Mouse (Mus musculus): ENCODE data around the gene Jmjd7. TPM values are rescaled to one million over a fixed set of nuclear protein-coding genes. Genes with fewer than 3 reads are reported as not detected.

Gene Jmjd7
- total RNA-seq, 2 experiments from 2014 or later, result 9.3 to 11.9 TPM

DNA sequence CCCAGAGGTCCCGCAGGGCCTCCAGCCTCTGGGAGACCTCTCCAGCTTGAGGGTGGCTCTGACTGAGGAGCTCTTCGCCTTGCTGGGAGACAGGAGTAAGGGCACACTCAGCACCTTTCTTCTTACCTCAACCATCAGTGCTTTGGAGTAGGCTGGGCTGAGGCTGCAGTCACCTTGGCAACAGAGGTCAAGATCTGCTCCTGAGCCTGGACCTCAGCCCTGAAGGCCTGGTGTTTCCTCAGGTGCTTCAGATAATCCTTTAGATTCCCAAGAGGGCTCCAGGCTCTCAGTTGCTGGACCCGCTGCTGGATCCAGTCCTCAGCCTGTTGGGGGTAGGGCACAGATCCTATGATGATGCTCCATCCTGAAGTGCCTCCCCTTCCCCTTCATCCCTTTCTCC lies 32.2 kb downstream of the Jmjd7 start:
- DNase-seq, result no peak

DNA sequence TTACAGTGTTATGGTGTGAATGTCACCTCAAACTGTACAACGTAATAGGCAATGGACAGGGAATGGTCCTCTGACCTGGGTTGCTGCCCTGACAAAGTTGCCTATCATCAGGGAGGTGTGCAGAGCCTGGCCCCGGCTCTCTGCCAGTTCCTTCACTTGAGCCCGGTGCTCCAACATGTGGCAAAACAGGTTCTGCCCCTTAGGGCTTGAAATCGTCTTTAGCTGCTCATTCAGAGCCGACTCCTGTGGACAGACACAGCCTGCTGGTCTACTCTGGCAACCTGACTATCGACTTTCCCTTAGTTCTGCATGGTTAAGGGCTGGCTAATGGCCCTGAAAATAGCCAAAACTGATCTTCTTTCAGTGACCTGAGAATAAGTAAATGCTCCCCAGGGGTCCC lies 32.9 kb downstream of the Jmjd7 start:
- peak; percentile 53 for DNase-seq

DNA sequence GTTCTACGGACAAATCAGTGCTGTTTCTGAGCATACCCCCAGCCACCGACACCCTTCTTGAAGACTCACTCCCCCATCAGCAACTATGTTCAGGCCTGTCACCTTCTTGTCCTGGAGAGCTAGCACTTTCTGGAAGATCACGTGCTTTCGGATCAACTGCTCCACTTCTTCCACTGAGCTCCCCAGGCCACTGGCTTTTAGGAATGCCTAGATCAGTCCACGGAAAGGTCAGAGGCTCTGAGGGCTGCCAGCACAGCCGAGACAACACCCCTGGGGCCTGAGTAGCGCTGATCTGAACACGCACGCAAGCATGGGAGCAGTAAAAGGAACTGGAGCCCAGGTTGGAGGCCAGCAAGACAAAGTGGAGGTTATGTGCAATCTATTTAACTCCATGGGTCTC lies 33.4 kb downstream of the Jmjd7 start:
- peak; percentile 67 for DNase-seq

DNA sequence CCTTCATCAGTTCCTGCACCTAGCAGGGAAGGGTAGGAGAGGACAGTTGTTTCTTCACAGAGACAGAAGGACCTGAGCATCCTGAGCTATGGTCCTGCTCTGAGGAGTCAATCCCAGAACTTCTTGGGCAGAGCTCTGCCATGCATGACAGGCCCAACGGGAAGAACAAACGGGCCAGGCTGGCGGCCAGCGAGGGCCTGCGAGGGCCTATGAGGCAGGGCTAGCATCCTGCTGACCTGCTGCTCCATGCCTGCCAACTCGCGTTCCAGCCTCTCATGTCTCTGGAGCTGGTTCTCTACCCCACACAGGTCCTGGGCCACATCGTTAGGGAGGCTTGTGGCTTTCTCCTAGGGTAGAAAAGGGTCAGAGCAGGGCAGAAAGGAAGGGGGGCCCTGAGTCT lies 35.0 kb downstream of the Jmjd7 start:
- DNase-seq, result no peak

GRCm38 (mm10) chr2:120064639-120065038 lies 37.4 kb downstream of the Jmjd7 start:
- DNase-seq, result no peak

GRCm38 (mm10) chr2:120065243-120065642 lies 38.0 kb downstream of the Jmjd7 start:
- no peak for DNase-seq

DNA sequence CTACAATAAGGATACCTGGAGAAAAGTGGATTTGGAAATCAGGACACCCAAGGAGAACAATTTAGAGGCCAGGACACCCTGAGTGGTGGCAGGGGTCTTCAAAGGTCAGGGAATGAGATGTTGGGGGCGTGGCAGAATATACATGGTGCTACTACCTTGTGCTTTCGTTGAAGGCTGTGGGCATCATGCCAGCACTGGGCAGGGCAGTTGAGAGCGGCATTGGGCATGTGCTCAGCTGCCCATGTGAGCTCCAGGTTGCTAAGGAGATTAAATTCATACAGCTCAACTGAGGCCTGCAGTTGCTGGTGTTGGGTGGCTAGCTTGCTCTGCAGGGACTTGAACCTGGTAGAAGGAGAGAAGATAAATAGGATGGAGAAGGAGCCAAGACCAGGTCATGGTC lies 38.9 kb downstream of the Jmjd7 start:
- DNase-seq, result peak; percentile 51

DNA sequence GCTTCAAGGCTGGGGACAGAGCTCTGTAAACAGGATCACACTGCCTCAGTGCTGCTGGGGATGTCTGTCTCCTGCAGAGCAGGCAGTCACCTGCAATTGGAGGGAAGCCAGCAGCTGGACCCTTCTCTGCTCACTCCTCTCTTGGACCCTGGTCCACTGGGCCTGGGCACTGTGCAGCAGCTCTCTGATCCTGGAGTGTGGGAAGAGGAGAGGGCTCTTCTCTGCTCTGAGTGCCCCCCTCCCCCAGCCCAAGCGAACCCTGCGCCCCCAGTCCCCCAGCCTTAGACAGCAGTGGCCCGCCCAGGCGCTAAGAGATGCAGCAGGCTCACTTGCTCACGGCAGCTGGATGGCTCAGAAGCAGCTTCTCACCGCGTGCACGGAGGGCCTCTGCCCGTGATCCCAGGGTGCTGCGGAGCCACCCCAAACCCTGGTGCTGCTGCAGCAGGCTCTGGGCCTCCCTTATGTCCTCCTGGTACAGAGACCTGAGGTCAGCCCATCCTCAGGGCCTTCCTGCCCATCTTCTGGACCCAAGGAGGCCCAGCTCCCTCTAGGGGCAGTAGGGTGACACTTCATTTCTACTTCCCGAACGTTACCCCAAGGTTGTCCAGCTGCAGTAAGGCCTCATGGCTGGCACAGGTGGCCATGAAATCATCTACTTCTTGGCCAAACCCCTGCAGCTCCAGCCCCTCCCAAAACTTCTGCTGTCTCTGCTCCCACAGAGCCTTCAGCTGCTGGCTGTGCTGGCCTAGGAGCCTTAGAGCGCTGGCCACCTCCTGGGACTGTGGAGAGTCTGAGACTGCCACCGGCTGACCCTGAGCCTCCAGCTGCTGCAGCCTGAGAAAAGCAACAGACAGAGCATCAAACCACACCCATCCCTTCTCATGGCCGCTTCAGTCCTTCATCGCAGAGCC lies 41.5 kb downstream of the Jmjd7 start:
- DNase-seq, result peak; percentile 68

DNA sequence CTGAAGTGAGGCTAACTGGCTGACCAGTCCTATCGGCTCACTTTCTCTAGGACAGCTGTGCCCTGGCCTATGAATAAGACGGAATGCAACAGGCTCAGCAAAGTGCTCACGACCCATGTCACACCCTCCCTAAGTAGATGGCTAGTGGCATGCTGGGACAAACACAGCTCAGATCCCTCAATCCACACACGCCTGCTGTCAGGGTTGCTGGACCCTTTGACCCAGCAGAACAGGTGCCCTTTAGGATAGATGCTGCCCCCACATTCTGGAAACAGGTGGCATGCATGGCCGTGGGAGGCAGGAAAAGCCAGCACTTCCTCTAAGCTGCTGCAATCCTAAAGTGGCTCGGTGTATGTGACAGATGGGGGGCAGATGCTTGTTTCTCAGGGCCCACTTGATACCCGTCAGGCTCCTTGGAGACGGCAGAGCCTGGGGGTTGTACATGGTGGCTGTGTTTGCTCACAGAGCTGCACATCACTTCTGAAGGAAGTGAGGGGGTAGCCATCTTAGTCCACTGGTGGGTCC lies 42.2 kb downstream of the Jmjd7 start:
- DNase-seq, result no peak

DNA sequence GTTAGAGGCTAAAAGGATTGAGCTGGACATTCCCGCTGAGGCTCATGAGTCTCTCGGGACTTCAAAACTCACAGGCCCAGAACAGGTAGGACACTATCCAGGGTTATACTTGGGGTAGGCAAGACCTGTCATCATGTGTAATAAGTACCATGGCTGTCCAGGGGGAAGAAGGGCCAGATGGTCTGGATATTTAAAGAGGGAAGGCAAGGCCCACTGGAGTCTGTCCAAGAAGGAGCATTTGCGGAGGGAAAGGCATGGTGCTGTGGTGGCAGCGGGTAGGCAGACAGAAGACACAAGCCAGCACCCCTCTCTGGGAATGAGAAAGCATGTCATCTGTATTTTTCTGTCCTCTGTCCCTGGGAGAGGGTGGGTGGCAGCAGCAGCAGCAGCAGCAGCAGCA lies 46.8 kb downstream of the Jmjd7 start:
- no peak for DNase-seq

DNA sequence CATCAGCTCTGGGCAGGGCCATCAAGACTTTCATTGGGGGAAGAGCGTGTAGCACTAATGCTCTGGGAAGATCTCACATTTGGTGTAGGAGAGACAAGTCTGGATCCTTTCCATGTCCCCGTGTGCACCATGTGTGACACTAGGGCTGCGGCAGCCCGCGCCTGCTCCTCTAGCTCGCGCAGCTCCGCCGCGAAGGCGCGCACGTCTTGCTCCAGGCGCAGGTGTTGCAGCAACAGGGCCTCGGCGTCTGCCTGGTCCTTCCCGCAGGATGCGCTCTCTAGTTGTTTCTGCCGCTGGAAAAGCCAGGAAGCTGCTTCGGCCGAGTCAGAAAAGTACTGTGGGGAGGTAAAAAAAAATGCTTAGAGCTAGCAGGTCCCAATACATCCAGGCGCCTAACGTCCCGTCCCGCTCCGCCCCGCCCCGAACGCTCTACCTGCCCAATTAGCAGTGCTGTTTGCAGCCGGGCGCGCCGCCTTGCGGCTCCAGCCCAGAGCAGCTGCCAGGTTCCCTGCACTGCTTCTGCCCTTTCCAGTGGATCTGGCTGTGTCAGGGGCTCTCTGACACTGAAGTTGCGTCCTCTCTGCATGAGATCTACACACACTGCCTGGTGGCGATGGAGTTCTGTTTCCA lies 48.9 kb downstream of the Jmjd7 start:
- peak; percentile 74 for DNase-seq

Small RNA genes within 50 kb of the gene (microRNA-seq; reads per million reads assigned to microRNA genes)
- not detected for gene Mir7665

Other genes starting within 250 kb of the Jmjd7 start
- 10 to 100 TPM; 17.0 to 21.6 TPM for gene Rpap1, start 239.9 kb upstream of the Jmjd7 start, total RNA-seq (2021)
- gene Tyro3, start 229.8 kb upstream of the Jmjd7 start, total RNA-seq (2021), result 1 to 10 TPM; 6.0 to 8.8 TPM
- 10 to 100 TPM; 45.1 to 54.9 TPM for gene Mga, start 130.3 kb upstream of the Jmjd7 start, total RNA-seq (2021)
- gene Mapkbp1, start 54.8 kb upstream of the Jmjd7 start, total RNA-seq (2021), result 10 to 100 TPM; 12.0 to 15.3 TPM
- gene Gm28042, start within 50 bp of the Jmjd7 start, total RNA-seq (2021), result 1 to 10 TPM in 1 of 2 experiments, under 1 TPM in 1; 0.69 to 4.7 TPM
- 1 to 10 TPM; 1.1 to 4.0 TPM for gene Pla2g4b, start 5.9 kb downstream of the Jmjd7 start, total RNA-seq (2021)
- 10 to 100 TPM; 38.0 to 39.6 TPM for gene Ehd4, start 127.1 kb downstream of the Jmjd7 start, total RNA-seq (2021)
- gene Pla2g4e, start 217.9 kb downstream of the Jmjd7 start, total RNA-seq (2021), result 1 to 10 TPM in 1 of 2 experiments, under 1 TPM in 1; 0.99 to 3.6 TPM

Data from adrenal gland, postnatal 10 days (tissue).